Mouse (Mus musculus): ENCODE data around the gene Gm42957.
"Not testable (repeated sequence)": the region's sequence is repeated elsewhere in the genome, so short reads cannot be mapped to it uniquely, and the experiment has no call there.

GRCm38 (mm10) chr3:96686057-96686456 lies 50.8 kb downstream of the Gm42957 start:
- TF ChIP-seq CTCF (conservative IDR thresholded peaks at IDR 0.05 in 1 of 2, IDR thresholded peaks at IDR 0.05 in 1 of 2; ENCODE audit: low read depth in 2 of 2, low read length in 2 of 2); ZC3H11A (IDR thresholded peaks at IDR 0.05; ENCODE audit: low read depth, low read length); EP300 (IDR thresholded peaks at IDR 0.05; ENCODE audit: low read length); CHD2 (IDR thresholded peaks at IDR 0.05; ENCODE audit: low read length); MEF2A (IDR thresholded peaks at IDR 0.05; ENCODE audit: borderline replicate concordance, low read depth, low read length); POLR2A (IDR thresholded peaks at IDR 0.05; ENCODE audit: low read depth, low read length); POLR2AphosphoS2 (IDR thresholded peaks at IDR 0.05; ENCODE audit: low read depth, low read length); ELF1 (IDR thresholded peaks at IDR 0.05; ENCODE audit: low read depth, low read length): not testable (repeated sequence)
